Mouse (Mus musculus) intestine, embryonic 14.5 days (tissue): ENCODE results near the gene Myo9a. TPM values are rescaled to one million over a fixed set of nuclear protein-coding genes. Genes with fewer than 3 reads are reported as not detected.

Experiments
- polyA plus RNA-seq: library from polyadenylated mRNA; unstranded; fragments of >200 nt; fragmentation: Nextera tagmentation; extraction: Ambion mirVana; gene quantifications from 2 replicates; pipeline ENCODE4 v1.2.1, GENCODE M21; 2014

Gene Myo9a
- polyA plus RNA-seq, 1 experiment from 2014 or later, result 16.7 TPM

Other genes starting within 250 kb of the Myo9a start
- gene Hexa, start 211.4 kb upstream of the Myo9a start, polyA plus RNA-seq, result 79.2 and 86.3 TPM in 2 replicates
- not detected in 2 replicates for gene Tmem202, start 211.0 kb upstream of the Myo9a start, polyA plus RNA-seq
- gene Celf6, start 173.0 kb upstream of the Myo9a start, polyA plus RNA-seq, result 3.3 and 4.3 TPM in 2 replicates
- 35.3 and 36.9 TPM in 2 replicates for gene Parp6, start 133.6 kb upstream of the Myo9a start, polyA plus RNA-seq
- gene Pkm, start 94.5 kb upstream of the Myo9a start, polyA plus RNA-seq, result 1,482 and 1,573 TPM in 2 replicates
- 1.2 and 1.3 TPM in 2 replicates for gene Gramd2, start 70.8 kb upstream of the Myo9a start, polyA plus RNA-seq
- 11.7 and 12.0 TPM in 2 replicates for gene Senp8, start 186 bp upstream of the Myo9a start, polyA plus RNA-seq
- 0.54 and 0.56 TPM in 2 replicates for gene Nr2e3, start 209.8 kb downstream of the Myo9a start, polyA plus RNA-seq